Mouse (Mus musculus) spleen, embryonic (tissue): ENCODE measurements around the gene Tescl.

Source experiments
- CTCF ChIA-PET: fragments of 350-600 bp; sonication (Branson Sonifier 250); formaldehyde crosslinking; loops from one replicate; lab custom pipeline; 2022; lab: Charles Lee

Gene Tescl

DNA sequence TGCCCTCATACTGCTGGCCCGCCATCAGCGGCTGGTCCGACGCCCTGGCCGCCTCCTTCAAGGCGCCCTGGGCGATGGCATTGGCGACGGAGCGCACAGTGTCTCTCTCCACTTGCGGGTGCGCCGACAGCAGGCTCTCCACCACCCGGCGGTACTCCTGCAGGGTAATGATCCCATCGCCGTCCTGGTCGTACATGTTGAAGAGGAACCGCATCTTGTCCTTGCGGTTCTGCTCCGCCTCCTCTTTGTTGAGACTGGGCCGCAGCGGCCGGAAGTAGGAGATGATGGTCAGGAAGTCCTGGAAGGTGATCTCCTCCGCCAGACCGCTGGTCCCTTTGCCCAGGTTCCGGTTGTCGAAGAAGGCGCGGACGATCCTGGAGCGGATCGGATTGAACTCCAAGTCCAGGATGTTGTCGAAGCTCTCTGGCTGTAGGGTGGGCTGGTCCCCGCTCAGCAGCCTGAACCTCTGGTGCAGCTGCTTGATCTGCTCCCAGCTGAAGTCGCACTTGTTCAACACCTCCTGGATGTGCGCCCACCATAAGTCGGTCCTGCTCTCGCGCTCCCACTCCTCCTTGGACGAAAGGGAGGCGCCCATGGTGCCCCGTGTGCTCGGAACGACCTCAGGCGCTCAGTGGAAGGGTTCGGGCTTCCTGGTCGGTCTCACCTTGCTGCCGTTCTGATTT, at the start of gene Tescl:
Gene Tescl (minus strand): TSS at position 633 of the 683 bp plus-strand sequence.
- CTCF ChIA-PET: no interaction called here

DNA sequence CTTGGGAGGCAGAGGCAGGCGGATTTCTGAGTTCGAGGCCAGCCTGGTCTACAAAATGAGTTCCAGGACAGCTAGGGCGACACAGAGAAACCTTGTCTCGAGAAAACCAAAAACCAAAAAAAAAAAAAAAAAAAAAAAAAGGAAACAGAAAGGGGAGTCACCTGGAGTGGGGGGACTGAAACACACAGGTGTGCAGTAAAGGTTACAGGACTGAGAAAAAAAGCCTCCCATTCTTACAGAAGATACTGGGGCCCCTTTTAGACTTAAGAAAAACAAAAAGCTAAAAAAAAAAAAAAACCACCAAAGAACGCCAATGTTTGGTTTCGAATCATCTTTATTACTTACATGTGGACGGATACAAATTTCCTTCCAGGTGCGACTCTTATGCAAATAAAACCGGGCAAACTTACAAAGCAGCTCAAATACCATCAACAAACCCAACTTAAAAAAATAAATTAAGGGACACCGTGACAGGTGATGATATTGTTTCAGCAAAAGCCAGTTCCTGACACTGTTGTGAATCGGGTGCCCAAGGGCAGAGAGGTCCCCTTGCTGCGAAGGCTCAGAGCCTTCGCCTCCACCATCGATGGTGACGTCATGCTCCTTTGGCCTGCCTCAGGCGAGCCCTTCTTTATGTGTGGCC, 49.1 kb upstream of the Tescl start:
- CTCF ChIA-PET: interaction anchor here (0.6 to 2.7 kb wide), 5 partner anchors 17 to 1421 kb away, joined by 3 to 14 read pairs (median 6); partner anchors contain the start of gene Smg9

DNA sequence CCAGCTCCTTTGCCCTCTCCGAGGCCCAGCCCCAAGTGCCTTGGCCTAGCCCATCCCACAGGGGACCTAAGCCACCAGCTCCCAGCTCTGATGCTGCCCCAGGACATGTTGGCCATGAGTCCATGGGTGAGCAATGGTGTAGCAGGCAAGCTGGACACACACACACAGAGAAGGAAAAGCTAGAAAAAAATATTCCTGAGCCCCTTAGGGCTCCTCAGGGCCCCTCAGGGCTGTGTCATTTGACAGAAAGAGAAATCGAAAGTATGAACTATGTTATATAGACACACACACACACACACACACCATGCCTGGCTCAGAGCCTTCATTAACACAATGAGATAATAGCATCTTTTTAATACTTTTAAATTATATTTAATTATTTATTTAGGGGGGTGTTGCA, 46.6 kb upstream of the Tescl start:
- CTCF ChIA-PET: interaction anchor here (0.5 kb wide), 1 partner anchor 17 kb away, joined by 3 read pairs; no protein-coding TSS in a partner anchor

DNA sequence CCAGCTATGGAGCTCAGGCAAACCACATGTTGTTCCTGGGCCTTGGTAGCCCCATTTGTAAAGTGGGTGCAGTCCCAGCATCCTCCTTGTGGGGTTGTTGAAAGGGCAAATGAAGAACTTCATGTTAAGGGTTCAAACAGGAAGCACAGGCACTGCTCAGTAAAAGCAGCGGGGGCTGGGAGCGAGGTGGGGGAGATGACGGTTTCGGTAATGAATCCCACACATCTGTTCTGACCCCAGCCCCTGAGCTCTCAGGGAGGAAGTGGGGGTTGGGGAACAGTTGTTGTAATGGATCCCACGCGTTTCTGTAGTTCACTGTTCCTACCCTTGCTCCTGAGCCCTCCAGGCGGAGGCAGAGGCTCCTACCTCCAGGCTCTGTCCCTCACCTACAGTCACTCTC, 46.2 kb upstream of the Tescl start:
- CTCF ChIA-PET: interaction anchor here (0.5 kb wide), 1 partner anchor 16 kb away, joined by 3 read pairs; no protein-coding TSS in a partner anchor

DNA sequence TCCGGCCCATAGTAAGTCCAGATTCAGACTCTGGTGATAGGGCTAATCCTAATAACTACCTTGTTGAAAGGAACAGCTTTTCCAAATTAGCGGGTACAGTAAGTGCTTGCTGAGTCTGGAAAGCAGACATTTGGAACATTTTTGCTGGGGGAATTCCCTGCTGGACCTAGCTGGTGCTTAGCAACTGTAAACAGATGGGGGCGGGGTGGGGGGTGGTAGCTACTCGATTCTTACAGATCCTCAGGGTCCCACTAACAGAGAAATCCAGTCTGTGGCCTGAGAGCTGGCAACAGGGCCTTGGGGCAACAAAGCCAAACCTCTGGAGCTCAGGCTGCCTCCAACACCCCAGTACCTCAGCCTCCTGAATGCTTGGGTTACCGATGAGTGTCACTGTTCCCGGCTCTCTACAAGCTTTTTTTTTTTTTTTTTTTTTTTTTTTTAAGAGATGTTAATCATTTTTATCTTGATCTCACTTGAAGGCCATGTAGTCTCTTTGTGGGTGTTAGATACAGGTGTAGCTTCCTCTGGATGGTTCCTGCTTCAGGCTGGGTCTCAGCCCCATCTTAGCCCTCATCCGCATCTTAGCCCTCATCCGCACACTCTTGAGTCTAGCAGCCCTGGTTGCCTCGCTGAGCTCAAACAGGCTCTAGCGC, 44.4 kb upstream of the Tescl start:
- CTCF ChIA-PET: interaction anchor here (0.6 to 0.7 kb wide), 3 partner anchors 15 to 143 kb away, joined by 5 to 8 read pairs (median 7); no protein-coding TSS in a partner anchor

DNA sequence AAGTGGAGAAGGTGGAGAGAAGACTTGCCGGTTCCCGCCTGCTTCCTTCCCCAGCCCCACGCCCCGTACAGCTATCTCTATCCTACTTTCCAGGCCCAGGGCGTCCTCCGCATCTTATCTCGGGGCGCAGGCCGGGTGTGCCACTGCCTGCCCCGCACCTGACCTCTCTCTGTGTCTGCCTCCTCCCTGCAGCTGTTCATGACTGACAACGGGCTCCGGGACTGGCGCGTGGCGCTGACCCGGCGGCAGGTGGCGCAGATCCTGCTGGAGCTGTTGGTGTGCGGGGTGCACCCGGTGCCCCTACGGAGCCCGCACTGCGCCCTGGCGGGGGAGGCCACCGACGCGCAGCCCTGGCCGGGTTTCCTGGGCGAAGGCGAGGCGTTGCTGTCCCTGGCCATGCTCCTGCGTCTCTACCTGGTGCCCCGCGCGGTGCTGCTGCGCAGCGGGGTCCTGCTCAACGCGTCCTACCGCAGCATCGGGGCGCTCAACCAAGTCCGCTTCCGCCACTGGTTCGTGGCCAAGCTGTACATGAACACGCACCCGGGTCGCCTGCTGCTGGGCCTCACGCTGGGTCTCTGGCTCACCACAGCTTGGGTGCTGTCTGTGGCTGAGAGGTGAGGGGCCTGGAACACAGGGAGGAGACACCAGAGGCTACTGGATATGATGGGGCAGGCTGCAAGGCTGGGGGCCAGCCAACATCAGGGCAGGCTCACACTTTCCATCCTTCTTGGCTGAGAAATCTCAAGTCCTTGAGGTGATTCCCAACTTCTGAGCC, 43.5 kb upstream of the Tescl start:
- CTCF ChIA-PET: interaction anchor here (0.6 to 0.8 kb wide), 2 partner anchors 12 to 14 kb away, joined by 11 to 18 read pairs; no protein-coding TSS in a partner anchor

DNA sequence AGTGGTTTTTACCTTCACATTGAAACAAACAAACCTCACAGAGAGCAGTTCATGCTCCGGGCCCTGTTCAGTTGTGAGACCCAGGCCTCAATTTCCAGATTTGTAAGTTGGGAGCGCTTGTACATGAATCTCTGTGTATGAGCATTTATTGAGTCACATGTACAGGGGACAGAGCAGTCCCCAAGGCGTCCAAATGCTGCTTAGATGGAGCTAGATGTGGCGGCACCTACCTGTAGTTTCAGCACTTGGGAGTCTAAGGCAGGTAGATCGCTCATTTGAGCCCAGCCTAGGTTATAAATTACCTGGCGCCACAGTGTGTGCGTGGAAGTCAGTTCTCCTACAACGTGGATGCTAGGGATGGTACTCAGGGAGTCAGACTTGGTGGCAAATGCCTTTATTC, 42.7 kb upstream of the Tescl start:
- CTCF ChIA-PET: no interaction called here

DNA sequence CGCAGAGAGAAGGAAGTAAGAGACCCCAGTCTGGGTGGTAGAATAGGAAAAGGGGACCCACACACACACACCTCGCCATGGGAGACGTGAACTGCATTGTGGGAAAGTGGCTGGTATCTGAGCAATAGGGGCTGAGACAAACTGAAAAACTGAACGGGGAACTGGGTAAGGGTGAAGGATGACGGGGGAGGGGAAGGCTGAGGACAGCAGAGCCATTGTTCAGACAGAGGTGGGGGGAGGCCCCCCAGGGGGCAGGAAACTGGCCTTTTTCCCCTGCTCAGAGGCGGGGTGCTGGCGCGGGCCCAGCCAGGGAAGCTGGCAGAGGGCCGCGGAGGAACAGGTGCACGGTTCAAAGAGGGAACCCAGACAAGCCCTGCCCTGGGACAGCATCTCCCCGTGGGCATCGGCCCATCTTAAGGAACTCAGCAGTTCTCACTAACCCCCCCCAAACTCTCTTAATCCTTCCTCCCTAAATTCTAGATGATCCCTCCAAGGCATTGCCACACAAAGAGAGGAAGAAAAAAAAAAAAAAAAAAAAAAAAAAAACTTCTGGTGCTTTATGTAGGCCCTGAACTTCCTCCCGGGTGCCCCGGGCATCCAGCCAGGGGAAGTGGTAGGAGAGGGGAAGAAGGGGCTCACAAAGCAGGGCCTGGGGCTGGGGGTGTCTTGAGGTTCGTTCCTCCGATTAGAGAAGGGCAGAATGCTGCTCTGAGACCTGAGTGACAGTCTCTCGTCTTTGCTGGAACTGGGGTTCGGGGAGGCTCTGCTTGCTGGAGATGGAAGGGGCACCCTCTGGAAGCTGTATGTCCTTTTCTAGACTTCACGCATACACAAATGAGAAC, 40.0 kb upstream of the Tescl start:
- CTCF ChIA-PET: interaction anchor here (0.7 kb wide), 2 partner anchors 11 to 28 kb away, joined by 3 to 20 read pairs; no protein-coding TSS in a partner anchor

DNA sequence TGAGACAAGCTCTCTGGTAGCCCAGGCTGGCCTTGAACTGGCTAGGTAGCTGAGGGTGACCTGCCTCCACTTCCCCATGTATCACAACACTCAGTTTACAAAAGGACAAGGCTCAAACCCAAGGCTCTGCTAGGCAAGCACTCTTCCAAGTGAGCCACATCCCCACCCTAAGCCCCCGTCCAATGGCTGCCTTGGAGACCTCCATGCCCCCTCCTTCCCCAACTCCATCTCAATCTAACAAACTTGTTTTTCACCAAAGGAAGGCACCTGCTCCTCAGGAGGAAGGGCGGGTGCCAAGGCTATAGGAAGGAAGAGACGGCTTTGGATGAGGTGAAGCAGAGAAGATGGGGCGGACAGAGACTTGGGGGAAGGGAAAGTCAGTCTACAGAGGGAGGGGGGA, 39.0 kb upstream of the Tescl start:
- CTCF ChIA-PET: interaction anchor here (0.7 kb wide), 1 partner anchor 29 kb away, joined by 20 read pairs; no protein-coding TSS in a partner anchor

DNA sequence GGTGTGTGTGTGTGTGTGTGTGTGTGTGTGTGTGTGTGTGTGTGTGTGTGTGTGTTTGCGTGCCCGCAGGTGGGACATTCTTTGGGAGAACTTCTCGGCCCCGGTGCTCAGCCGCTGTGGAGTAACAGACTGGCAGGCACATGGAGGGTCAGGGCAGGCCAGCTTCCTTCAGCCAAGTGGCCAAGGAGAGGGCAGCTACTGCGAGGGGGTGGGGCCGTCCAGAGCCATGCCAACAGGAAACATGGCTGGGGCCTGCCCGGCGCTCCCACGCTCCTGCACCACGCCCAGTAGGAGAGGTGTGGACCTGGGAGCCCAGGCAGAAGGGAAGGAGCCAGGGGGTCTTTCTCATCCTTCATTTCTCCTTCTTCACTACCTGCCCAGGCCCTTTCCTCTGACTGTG, 38.6 kb upstream of the Tescl start:
- CTCF ChIA-PET: interaction anchor here (2.4 kb wide), 1 partner anchor 13 kb away, joined by 9 read pairs; no protein-coding TSS in a partner anchor

DNA sequence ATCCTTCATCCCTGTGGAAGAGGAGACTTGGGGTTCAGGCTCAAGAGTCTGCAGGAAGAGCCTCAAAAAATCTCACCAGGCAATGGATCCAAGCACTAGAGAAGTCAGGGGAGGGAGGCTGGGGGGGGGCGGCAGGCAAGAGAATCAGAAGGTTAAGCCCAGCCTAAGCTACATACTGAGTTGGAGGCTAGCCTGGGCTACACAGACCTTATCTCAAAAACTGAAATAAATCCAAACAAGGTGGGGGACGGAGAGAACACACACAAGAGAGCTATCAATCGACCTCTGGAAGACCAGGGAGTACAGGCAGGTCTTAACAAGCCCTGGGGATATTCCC, 38.0 kb upstream of the Tescl start:
- CTCF ChIA-PET: interaction anchor here (2.4 kb wide), 1 partner anchor 13 kb away, joined by 9 read pairs; no protein-coding TSS in a partner anchor

DNA sequence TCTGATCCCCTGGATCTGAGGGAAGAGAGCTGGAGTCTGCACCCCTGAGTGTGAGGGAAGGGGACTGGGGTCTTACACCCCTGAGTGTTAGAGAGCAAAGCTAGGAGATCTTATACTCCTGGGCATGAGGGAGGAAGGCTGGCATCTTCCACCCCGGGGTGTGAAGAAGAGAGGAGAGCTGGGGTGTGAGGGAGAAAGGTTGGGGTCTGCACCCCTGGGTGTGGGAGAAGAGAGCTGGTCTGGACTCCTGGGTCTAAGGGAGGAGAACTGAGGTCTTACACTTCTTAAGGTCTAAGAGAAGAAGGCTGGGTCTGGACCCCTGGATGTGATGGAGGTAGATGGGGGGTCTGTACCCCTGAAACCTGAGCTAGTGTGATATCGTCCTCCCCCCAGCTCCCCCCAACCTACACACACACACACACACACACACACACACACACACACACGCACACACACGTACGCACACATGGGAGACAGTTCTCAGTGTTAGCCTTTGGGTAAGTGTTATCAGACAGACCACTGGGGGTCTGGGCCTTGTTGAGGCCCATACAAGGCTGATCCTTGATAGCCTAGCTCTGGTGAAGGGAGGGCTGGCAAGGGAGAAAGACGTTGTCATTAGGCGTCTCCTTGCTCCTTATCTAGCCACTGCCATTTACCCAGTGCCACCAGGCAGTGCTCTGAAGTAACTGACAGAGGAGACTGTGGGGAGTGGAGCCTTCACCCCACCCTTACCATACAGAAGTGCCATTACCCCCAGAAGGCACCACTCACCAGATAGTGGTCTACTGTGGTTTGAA, 37.5 kb upstream of the Tescl start:
- CTCF ChIA-PET: interaction anchor here (2.4 kb wide), 1 partner anchor 14 kb away, joined by 9 read pairs; no protein-coding TSS in a partner anchor

DNA sequence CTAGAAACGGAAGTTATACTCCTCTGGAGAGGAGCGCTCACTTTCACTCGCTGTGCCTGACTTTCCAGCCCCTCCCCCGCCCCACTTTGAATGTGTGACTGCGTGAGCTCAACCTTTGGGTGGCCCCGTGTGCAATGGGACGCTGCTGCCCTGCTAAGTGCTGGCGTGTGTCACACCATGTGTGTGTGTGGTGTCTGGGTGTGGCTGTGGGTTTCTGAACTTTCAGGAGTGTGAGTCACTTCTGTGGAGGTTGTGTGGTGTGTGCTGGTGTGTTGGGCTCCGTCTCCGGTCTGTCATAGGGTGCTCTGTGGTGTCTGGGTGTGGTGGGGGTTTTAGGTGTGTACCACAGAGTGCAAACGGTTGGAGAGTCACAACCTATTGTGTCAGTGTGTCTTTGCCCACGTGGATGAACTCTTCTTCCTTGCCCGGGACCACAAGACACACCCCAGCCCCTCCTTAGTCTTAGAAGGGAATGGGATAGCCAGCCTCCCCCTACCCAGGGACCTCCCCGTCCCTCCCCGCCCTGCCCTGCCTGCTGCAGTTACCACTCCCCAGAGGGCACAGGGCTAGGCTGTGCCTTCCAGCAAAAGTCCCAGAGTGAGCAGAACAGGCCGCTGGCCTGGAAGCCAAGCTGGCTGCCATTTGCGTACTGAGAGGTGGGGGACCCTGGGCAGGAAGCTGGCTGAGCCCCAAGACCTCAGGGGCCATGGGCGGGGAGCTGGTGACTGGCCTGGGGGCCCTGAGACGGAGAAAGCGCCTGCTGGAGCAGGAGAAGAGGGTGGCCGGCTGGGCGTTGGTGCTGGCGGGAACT, 36.2 kb upstream of the Tescl start, which contains the start of gene Kcnn4:
Gene Kcnn4 (plus strand): TSS at position 533 of the 811 bp plus-strand sequence.
- CTCF ChIA-PET: interaction anchor here (0.5 to 2.4 kb wide), 3 partner anchors 15 to 70 kb away, joined by 3 to 14 read pairs (median 9); no protein-coding TSS in a partner anchor

DNA sequence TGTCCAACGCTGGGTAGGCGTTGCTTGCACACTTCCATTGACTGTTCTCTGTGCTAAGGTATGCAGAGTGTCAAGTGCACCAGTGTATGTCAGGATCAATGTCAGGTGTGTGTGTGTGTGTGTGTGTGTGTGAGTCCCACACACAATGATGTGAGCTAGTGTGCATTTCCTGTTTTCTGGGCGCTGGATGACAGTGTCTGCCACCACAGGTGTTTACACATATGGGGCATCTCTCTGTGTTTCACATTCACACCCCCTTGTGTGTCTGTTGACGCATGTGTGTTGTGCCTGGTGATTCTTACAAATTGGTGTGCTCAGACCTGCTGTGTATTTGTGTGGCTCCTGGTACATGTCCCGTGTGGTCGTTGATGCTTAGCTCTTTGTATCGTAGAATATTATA, 35.2 kb upstream of the Tescl start:
- CTCF ChIA-PET: no interaction called here

DNA sequence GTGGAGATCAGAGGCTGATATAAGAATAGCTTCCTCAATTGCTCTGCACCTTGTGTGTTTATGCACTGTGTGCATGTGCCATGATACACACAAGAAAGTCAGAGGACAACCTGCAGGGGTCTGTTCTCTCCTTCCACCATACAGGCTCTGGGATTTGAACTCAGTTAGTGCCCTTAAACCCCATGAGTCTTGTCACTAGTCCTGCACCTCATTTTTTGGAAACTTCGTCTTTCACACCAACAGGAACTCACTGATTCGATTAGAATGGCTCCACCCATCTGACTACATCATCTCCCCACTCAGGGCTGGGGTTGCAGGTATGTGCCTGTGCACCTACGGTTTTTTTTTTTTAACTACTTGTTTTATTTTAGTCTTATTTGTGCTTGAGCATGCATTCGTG, 34.5 kb upstream of the Tescl start:
- CTCF ChIA-PET: no interaction called here

DNA sequence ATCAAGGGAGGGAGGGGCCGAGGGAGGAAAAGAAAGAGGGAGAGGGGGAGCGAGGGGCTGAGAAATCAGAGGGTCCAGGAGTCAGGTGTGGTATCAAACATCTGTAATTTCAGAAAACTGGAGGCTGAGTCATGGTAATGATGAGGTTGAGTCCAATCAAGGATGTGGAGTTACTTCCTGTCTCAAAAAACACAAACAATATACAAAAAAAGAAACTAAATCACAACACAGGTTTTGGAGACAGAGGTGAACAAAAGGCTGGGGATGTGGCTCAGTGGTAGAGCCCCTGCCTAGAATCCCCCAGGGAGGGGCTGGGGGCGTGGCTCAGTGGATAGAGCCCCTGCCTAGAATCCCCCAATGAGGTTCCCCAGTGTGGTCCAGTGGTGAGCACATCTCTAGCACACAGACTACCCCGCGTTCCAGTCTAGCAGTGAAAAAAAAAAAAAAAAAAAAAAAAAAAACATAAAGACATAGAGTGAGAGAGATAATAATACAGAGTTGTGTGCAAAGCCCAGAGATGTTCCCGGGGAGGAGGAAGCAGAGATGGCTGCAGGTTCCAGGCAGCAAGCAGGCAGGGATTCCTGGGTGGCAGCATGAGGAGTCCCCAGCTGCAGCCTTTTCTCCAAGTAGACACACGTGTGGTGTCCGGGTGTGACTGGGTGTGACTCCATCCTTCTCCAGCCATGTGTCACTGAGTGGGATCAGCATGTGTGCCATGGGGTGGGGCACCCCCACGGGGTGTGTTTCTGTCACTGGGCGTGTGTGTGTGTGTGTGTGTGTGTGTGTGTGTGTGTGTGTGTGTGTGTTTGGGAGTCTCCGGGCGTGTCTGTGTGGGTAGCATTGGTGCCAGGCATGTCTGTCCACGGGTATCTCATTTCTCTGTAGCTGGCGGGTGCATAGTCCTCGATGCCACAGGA, 33.2 kb upstream of the Tescl start:
- CTCF ChIA-PET: interaction anchor here (0.6 kb wide), 2 partner anchors 31 to 163 kb away, joined by 3 to 4 read pairs; no protein-coding TSS in a partner anchor
